Mouse (Mus musculus) bone marrow macrophage, adult 2 months (primary cell): ENCODE measurements around the gene Fam43a. TPM values are rescaled to one million over a fixed set of nuclear protein-coding genes. Genes with fewer than 3 reads are reported as not detected.

Experiments used
- H3K27ac ChIP-seq: 2 replicates; pipeline ENCODE4 v1.5.1; 2012; ENCODE audit warnings: low read depth, low read length; ENCODE audit not compliant: insufficient read depth
- H3K4me1 ChIP-seq: 2 replicates; pipeline ENCODE4 v1.6.1; 2012; ENCODE audit warnings: low read length; ENCODE audit not compliant: control insufficient read depth, insufficient read depth
- H3K4me3 ChIP-seq: 2 replicates; pipeline ENCODE4 v1.5.1; 2012; ENCODE audit warnings: mild to moderate bottlenecking, low read length, moderate library complexity; ENCODE audit not compliant: insufficient read depth
- CTCF ChIP-seq: IDR thresholded peaks from 2 replicates; pipeline ENCODE4 v1.5.1; 2012; ENCODE audit warnings: low read depth, mild to moderate bottlenecking, low read length, moderate library complexity
- POLR2A ChIP-seq: IDR thresholded peaks from 2 replicates; pipeline ENCODE4 v1.6.1; 2012; ENCODE audit warnings: mild to moderate bottlenecking, low read depth, low read length, borderline replicate concordance
- polyA plus RNA-seq: library from polyadenylated mRNA; stranded (reverse); fragments of >200 nt; gene quantifications from 2 replicates; pipeline ENCODE4 v1.2.4, GENCODE M21; 2012; ENCODE audit not compliant: missing spikeins, insufficient read depth, insufficient read length

Gene Fam43a
- polyA plus RNA-seq, 1 experiment: 23.3 TPM

DNA sequence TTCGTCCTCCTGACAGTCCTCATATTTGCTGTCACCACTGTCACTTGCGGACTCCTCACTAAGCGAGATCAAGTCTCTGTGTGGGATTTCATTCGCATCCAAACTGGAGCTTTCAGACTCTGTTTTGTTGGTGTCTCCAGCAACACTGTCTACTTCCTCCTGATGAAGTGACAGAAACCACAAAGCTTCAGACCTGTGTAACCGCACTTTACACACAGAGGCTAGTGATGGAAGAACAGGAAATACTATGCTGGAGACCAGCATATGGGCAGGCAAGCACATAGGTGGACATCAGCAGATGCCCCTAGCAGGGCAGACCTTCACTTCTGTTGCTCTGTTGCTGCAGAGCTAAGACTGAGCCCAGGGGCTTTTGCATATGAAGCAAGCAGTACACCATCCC lies 28.1 kb upstream of the Fam43a start:
- no peaks in the 10 kb centered on the region for H3K4me1 ChIP-seq
- TF ChIP-seq CTCF: no peak
- TF ChIP-seq POLR2A: no peak
- H3K27ac ChIP-seq: no peak overlapping the region
- no peak overlapping the region for H3K4me3 ChIP-seq

- no peak overlapping the region for H3K4me3 ChIP-seq
- H3K4me1 ChIP-seq: no peaks in the 10 kb centered on the region
- H3K27ac ChIP-seq: no peak overlapping the region
- no peak for TF ChIP-seq POLR2A
- no peak for TF ChIP-seq CTCF
Measured at GRCm38 (mm10) chr16:30572239-30572638, 27.3 kb upstream of the Fam43a start.

DNA sequence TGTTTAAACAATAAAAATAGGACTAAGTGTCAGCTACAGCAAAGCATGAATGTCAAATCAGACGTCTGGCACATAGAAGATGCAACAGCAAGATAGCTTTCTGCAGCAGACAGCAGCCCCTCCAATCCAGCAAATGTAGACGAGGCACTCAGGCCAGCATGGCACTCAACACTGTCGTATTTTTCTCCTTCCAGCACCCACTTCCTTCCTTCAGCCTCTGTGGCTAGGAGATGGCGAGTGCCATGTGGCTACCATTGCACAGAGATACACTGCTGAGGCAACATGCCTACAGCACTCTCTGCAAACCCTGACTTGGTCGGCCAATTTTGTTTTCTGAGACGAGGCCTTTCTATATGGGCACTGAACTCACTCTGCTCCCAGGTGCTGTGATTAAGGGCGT lies 23.7 kb upstream of the Fam43a start:
- TF ChIP-seq CTCF (no peak), POLR2A (no peak)
- H3K4me1 ChIP-seq: no peaks in the 10 kb centered on the region
- H3K27ac ChIP-seq: no peak overlapping the region
- no peak overlapping the region for H3K4me3 ChIP-seq

- H3K4me1 ChIP-seq: no peaks in the 10 kb centered on the region
- H3K4me3 ChIP-seq: no peak overlapping the region
- H3K27ac ChIP-seq: no peak overlapping the region
- TF ChIP-seq POLR2A (no peak), CTCF (no peak)
Measured at GRCm38 (mm10) chr16:30576392-30576791, 23.1 kb upstream of the Fam43a start.

GRCm38 (mm10) chr16:30580765-30581164 lies 18.8 kb upstream of the Fam43a start:
- Histone ChIP-seq H3K4me1 (no peaks in the 10 kb centered on the region; the same call in 1 of the 2 replicates), H3K27ac (no peak overlapping the region), H3K4me3 (no peak overlapping the region)
- TF ChIP-seq POLR2A: no peak
- TF ChIP-seq CTCF: no peak

DNA sequence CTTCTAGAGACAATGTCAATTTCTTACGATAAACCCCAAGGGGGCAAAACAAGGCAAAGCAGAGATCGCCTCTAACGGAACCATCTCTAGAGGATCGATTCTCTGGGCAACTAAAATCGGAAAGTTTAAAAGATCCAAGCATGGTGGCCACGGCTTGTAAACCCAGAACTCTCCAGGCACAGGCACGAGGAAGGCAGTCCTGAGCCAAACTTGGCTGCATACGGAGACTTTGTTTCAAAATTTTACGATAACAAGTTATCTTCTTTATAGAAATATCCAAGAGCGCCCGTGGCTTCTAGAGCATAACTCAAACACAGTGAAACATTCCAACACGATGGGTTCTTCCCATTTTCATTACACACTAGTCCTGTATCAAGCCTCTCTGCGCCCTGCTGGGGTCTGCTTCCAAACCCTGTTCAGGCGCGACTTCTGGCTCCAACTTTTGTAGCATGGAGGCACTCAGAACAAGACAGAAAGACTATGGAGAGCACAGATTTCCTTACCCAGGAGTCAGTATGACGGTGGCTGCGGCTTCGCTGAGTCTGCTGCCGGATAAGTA lies 12.5 kb upstream of the Fam43a start:
- Histone ChIP-seq H3K27ac (peak overlapping the region; percentile 69), H3K4me1 (peaks cover 8% of the 10 kb centered on the region), H3K4me3 (peak overlapping the region; percentile 96)
- TF ChIP-seq CTCF: no peak
- TF ChIP-seq POLR2A: 0 out of 2 replicates have a peak, but pooled peaks have one; percentile 37

GRCm38 (mm10) chr16:30587494-30588327 lies 11.8 kb upstream of the Fam43a start, which contains the start of gene Lsg1:
TSS of gene Lsg1 (minus strand) at chr16:30587592.
- Histone ChIP-seq H3K4me3 (peak within 1 kb of the TSS; percentile 96), H3K27ac (peak within 1 kb of the TSS; percentile 82), H3K4me1 (peaks cover 8% of the 10 kb centered on the region)
- TF ChIP-seq POLR2A: no peak
- no peak for TF ChIP-seq CTCF

DNA sequence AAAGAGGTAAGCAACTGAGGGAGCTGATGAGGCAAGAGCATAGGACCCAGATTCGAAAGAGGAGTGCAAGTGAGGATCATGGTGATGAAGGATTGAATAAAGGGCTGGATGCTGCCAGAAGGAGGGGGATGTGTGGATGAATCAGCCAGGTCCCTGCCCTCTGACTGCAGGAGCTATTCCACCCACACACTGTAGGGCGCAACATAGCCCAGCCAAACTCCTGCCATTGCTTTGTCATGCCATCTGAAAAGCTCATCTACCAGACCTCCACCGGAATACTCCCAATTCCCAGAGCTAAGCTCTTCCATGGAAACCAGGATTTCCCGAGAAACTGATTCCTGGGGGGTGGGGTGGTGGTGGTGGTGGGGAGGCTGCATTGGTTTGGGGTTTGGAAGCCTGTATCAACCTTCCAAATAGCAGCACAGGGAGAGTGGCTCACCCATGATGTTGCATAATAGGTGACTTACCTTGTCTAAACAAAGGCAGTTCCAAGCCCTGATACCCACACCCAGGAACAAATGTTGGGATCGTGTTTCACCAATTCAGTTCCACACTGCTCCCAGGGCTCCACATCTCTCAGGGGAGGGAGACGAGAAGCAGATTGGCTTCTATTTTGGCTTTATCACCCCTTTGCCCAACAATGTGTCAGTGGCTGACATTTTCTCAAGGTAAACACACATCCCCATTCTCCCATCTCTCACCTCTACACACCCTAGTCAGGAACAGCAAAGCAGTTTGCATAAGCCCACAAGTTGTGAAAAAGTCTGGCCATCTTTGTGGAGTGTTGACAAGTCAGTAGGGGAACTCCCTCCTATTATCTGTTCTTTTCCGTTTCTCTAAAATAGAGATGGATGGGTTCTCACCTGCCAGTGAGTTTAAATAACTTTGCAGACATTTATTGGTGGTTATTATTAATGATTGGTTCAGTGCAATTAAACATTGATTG lies 9.0 kb upstream of the Fam43a start:
- TF ChIP-seq POLR2A (no peak), CTCF (no peak)
- peaks cover 12% of the 10 kb centered on the region for H3K4me1 ChIP-seq
- no peak overlapping the region for H3K4me3 ChIP-seq
- H3K27ac ChIP-seq: no peak overlapping the region

- no peak overlapping the region for H3K4me3 ChIP-seq
- H3K4me1 ChIP-seq: peaks cover 19% of the 10 kb centered on the region
- H3K27ac ChIP-seq: no peak overlapping the region
- no peak for TF ChIP-seq POLR2A
- TF ChIP-seq CTCF: 0 out of 2 replicates have a peak, but pooled peaks have one; percentile 30
Measured at GRCm38 (mm10) chr16:30591990-30592389, 7.5 kb upstream of the Fam43a start.

- Histone ChIP-seq H3K4me1 (peaks cover 19% of the 10 kb centered on the region), H3K4me3 (no peak overlapping the region), H3K27ac (no peak overlapping the region)
- TF ChIP-seq POLR2A (no peak), CTCF (no peak)
Measured at GRCm38 (mm10) chr16:30595356-30595755, 4.2 kb upstream of the Fam43a start.
